Mouse (Mus musculus) mouse trophoblast stem cell (cell line): ENCODE measurements at regions not wholly inside any gene's neighbourhood (a gene's known extent, or its start where the extent isn't known, plus 50 kb on each side); places are given as distances from the start of the nearest gene placed in this dataset.

Experiments
- in situ Hi-C, 2 experiments: fragments of 300-500 bp; cut with MseI, MboI; formaldehyde crosslinking; loops; 2 replicates in 1 of 2; 3 replicates in 1 of 2; pipeline ENCODE4 v1.15.1; 2025

DNA sequence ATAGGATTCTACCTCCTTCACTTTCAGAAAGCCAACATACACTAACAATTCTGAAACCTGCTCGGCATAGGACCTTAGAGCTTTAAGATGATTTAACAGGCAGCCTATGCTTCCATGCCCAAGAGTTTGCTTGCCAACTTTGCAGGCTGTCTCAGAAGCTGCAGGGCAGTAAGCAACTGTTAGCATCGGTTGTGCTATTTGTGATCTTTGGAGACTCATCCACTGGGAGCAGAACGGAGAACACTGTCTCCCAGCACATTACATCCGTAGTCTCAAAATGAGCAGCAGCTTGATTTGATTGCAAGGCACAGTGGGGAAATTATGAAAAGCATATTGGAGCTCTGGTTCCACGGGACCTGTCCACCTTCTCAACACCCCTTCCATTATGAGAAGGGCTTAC lies 108.5 kb upstream of the Pter start:
- in situ Hi-C loops, result no loop called here

DNA sequence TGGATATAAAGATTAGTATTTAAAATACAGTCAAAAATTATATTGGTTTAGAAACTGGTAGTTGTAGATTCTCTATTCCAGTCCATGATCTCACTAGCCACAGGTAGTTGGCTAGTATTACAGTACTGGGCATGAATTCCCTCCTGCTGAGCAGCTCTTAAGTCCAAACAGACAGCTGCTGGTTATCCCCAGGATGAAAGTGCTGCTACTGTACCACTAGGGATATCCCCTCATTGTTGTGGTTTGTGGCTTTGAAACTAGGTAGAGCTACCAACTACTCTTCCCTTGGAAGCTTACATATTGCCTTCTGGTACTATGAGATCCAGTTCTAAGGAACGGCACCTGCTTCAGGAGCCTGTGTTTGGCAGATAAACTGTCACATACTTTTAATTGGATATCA lies 97.9 kb upstream of the Pter start:
- in situ Hi-C loops, result no loop called here

DNA sequence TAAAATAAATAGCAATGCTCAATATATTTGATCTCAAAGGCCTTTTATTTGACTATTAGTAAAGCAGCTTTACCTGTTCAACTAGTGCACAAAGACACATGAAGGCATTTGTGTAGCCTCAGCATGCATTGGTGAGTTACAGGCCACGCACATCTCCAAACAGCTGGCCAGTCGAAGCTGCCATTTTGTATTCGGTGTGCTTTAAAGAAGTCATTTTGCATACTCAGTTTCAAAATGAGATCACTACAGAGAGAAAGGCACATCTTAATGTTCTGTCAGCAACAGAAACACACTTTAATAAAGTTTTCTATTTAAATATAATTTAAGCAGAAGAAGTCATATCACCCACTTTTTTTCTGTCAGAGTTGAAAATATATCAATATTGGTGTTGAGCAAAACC lies 90.3 kb upstream of the Pter start:
- in situ Hi-C loops, result no loop called here

DNA sequence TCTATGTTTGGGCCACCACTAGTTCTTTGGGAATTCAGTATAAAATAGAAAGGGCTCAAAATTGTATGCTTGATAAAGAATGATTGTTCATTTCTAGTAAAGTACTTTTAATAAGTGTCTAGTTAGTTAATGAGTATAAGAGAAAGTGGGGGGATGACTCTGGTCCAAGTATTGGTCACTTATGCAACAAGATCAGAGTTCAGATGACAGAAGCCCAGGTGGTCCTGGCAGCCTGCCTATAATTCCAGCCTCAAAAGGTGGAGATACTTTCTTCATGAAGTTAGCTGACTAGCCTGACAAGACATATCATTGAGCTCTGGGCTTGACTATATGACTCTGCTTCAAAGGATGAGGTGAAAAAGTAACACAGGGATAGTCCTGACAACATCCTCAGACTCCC lies 57.3 kb upstream of the Pter start:
- in situ Hi-C loops, result no loop called here

DNA sequence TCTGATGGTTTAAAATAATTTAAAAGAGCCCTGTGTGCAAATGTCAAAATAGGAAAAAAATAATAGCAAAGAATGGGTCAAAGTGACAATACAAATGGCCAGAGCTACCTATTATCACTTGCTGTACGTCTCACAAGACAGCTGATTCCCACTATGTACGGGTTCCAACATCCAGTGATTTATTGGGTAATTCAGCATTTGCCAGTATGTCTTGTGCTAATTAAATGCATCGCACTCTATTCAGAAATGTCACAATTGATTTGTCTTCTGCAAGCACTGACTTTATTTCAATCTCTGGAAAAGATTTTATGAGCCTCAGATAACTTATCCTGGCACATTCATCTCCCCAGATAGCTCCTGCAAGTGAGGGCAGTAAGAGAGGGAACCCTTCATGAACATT lies 55.1 kb upstream of the Pter start:
- in situ Hi-C loops, result no loop called here
